Mouse (Mus musculus) megakaryocyte, embryonic 14.5 days (primary cell): ENCODE results near the gene Tmod3.

Source experiments
- FLI1 ChIP-seq: IDR thresholded peaks from 2 replicates; pipeline ENCODE4 v1.6.1; 2012; ENCODE audit warnings: low read length, inconsistent platforms, mixed read lengths
- GATA1 ChIP-seq: IDR thresholded peaks from 3 replicates; pipeline ENCODE4 v1.6.1; 2012; ENCODE audit warnings: mixed read lengths, low read length, inconsistent platforms, borderline replicate concordance

DNA sequence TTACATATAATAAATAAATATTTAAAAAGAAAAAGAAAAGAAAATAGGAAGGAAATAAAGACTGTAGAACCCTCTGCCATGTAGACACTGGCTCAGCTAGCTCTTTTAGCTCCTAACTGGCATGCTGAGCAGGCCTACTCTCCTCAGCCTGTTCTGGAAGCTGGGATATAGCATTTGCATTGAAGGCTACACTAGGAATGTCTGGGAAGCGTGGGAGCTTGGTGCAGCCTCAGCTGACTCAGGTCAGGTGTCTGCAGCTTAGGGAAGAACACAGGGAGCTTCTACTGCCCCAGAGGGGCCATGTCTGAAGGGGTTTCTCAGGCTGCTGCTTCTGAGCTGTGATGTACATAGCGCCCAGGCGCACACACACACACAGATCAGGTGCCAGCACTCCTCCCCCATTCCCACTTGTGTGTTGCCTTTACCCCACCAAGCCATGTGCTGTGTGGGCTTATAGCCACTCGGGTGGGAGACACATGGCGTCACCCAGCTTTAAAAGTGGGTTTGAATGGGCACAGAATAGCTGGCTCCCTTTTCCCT is 78.9 kb downstream of the Tmod3 start:
- TF ChIP-seq GATA1 (no peak), FLI1 (no peak)
